Mouse (Mus musculus): ENCODE results near the gene Sh3gl1.

- TF ChIP-seq CTCF (IDR thresholded peaks at IDR 0.05; ENCODE audit: low read depth, low read length): no peak
- TF ChIP-seq POLR2A (IDR thresholded peaks at IDR 0.05; ENCODE audit: extremely low read depth, insufficient read depth, low read length): no peak
Measured at GRCm38 (mm10) chr17:56039345-56039744, 2.9 kb upstream of the Sh3gl1 start.
